Mouse (Mus musculus) G1E (cell line): ENCODE results near the gene Plin1.

Source experiments
- CTCF ChIP-seq: IDR thresholded peaks from 2 replicates; pipeline ENCODE4 v1.5.1; 2012; ENCODE audit warnings: low read depth, low read length, inconsistent platforms, mixed read lengths
- GATA1 ChIP-seq: IDR thresholded peaks from 2 replicates; pipeline ENCODE4 v1.6.1; 2012; ENCODE audit warnings: borderline replicate concordance, low read length, inconsistent platforms, mixed read lengths

DNA sequence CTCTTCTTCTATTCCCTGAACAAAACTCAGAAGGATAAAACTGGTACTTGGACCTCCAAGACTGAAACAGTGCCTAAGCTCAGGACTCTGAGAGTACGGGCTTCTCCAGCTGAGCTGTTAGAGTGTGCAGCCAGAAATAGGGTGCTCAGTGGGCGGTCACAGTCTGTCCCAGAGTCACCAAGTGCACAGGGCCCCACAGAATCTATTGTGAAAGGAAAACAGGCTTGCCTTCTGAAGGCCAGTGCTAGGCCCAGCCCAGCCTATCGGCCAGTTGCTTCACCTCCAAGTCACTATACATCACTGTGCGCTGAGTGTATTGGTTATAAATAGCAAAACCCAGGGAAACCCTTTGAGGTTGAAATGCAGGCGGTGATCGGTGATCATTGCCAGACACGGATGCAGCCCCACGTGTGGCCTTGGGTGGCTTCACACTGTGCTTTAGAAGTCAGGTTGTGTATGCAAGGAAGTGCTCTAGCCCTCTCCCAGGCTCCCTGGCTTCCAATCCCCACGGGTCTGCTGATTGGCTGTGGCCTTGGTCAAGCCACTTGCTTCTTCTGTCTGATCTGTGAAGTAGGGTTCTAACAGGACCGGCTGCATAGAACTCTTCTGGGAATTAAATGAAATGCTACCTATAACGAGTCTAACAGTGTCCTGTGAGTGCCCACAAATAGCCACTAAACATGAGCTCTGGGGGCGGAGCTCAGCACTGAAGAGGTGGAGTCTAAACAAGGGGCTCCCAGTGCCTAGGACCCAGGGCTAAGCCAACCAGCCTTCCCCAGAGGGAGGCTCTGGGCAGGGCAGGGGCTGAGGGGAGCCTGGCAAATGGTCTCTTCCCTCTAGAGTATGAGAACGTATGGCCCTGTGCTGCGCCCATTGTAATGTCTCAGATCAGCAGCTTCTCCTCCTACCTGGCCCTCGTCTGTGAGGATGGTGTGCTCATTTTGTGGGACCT lies 39.1 kb upstream of the Plin1 start:
- TF ChIP-seq CTCF (no peak), GATA1 (no peak)
